29 mouse cellular contexts compared by ENCODE assay signal in the genomic region with DNA sequence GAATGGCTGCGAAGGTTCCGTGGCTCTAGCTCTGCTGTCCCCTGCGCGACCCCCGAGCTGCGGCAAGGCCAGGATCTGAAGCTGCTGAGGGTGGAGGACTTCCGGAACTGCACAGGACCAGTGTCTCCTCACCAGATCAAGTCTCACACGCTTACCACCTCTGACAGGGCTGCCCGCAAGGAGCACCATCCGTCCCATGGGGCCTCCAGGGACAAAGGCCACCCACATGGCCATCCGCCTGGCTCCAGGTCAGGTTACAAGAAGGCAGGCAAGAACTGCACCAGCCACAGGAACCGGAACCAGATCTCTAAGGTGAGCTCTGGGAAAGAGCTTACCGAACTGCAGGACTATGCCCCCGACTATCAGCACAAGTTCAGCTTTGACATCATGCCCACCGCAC.
DNase-seq lines count a peak whose midpoint lies in the region; ATAC-seq lines count a peak whose summit lies in the region.
"Had no signal": no experiment of that assay in that cellular context is flagged by ENCODE, and none has a peak within 500 bp of the region (broad histone marks: within the 10 kb centered on the region; RNA-seq: fewer than 3 reads in every experiment).

No protein-coding gene starts in this region.

- H3K4me1 ChIP-seq in heart, embryonic 12.5 days (replicated peaks): peaks cover 75% of the 10 kb centered on the region
- peaks cover 8% of the 10 kb centered on the region for H3K4me1 ChIP-seq in midbrain, embryonic 11.5 days (ENCODE audit: control insufficient read depth, insufficient read depth, low read length)
- H3K4me1 ChIP-seq in midbrain, embryonic 14.5 days (ENCODE audit: control insufficient read depth, insufficient read depth, low read length): peaks cover 26% of the 10 kb centered on the region; the same call in 1 of the 2 replicates
- peaks cover 75% of the 10 kb centered on the region for H3K4me1 ChIP-seq in embryonic facial prominence, embryonic 10.5 days

- H3K4me3 ChIP-seq in heart, embryonic 12.5 days: no peak overlapping the region
- H3K4me3 ChIP-seq in midbrain, embryonic 11.5 days (ENCODE audit: low read depth, low read length): no peak overlapping the region
- no peak overlapping the region for H3K4me3 ChIP-seq in midbrain, embryonic 14.5 days (replicated peaks; ENCODE audit: low read depth, low read length)
- no peak overlapping the region for H3K4me3 ChIP-seq in embryonic facial prominence, embryonic 10.5 days
- H3K4me3 ChIP-seq: embryonic facial prominence, embryonic 13.5 days; erythroblast, embryonic 14.5 days; gastrocnemius, adult 2 months; hindbrain, embryonic 12.5 days; left cerebral cortex, adult 2 months; limb, embryonic 12.5 days; liver, embryonic 13.5 days; midbrain, embryonic 13.5 days; neural tube, embryonic 12.5 days had no signal

- no peak for DNase-seq in heart, adult 8-10 months (ENCODE audit: low spot score)
- peak; percentile 68 for DNase-seq in midbrain, embryonic 11.5 days (ENCODE audit: low spot score, missing footprints)
- no peak for DNase-seq in midbrain, embryonic 14.5 days
- no peak for DNase-seq in embryonic facial prominence, embryonic 10.5 days (ENCODE audit: low spot score)
- peak; percentile 56 for DNase-seq in retina, postnatal 1 day
- no peak for DNase-seq in adrenal gland, adult 18-20 months (ENCODE audit: low spot score in 2 of 2)
- no peak for DNase-seq in spleen, postnatal 36 days (ENCODE audit: low spot score in 2 of 2)
- DNase-seq: adrenal gland, postnatal 36 days; B cell, adult 2 months; cerebellum, adult 11 months; cerebellum, postnatal 10 days; gastrocnemius, adult 2 months; heart, postnatal 10 days; kidney, adult 8-10 months; kidney, postnatal 36 days; liver, embryonic 13.5 days; lung, adult 2 months; lung, postnatal 14 days; thymus, postnatal 25 days had no signal

- no peak for ATAC-seq in heart, embryonic 12.5 days (ENCODE audit: insufficient number of reproducible peaks, low FRiP score)
- no peak for ATAC-seq in midbrain, embryonic 11.5 days (ENCODE audit: low FRiP score)
- ATAC-seq in midbrain, embryonic 14.5 days (ENCODE audit: low FRiP score, low TSS enrichment): no peak
- ATAC-seq: forebrain, embryonic 14.5 days; midbrain, embryonic 13.5 days had no signal

- H3K36me3 ChIP-seq in heart, embryonic 12.5 days: peaks cover 8% of the 10 kb centered on the region; the same call in 1 of the 2 replicates
- no peaks in the 10 kb centered on the region for H3K36me3 ChIP-seq in midbrain, embryonic 11.5 days (ENCODE audit: control insufficient read depth, insufficient read depth, low read length)
- H3K36me3 ChIP-seq in midbrain, embryonic 14.5 days (ENCODE audit: control insufficient read depth, insufficient read depth, low read length): peaks cover 12% of the 10 kb centered on the region; the same call in 1 of the 2 replicates
- H3K36me3 ChIP-seq in embryonic facial prominence, embryonic 10.5 days (replicated peaks): no peaks in the 10 kb centered on the region
- H3K36me3 ChIP-seq: embryonic facial prominence, embryonic 13.5 days; hindbrain, embryonic 12.5 days; limb, embryonic 12.5 days; liver, embryonic 13.5 days; midbrain, embryonic 13.5 days; neural tube, embryonic 12.5 days had no signal

- H3K4me2 ChIP-seq in heart, embryonic 12.5 days: no peak overlapping the region
- H3K4me2 ChIP-seq in midbrain, embryonic 11.5 days: no peak overlapping the region
- H3K4me2 ChIP-seq in midbrain, embryonic 14.5 days (ENCODE audit: low read length): no peak overlapping the region
- H3K4me2 ChIP-seq: embryonic facial prominence, embryonic 13.5 days; heart, embryonic 11.5 days; hindbrain, embryonic 12.5 days; limb, embryonic 12.5 days; liver, embryonic 13.5 days; midbrain, embryonic 13.5 days; neural tube, embryonic 12.5 days had no signal

- no peaks in the 10 kb centered on the region for H3K27me3 ChIP-seq in heart, embryonic 12.5 days (replicated peaks)
- H3K27me3 ChIP-seq in midbrain, embryonic 11.5 days (ENCODE audit: control insufficient read depth, insufficient read depth, low read length): no peaks in the 10 kb centered on the region
- no peaks in the 10 kb centered on the region for H3K27me3 ChIP-seq in midbrain, embryonic 14.5 days (ENCODE audit: control insufficient read depth, insufficient read depth, low read length)
- peaks cover 17% of the 10 kb centered on the region for H3K27me3 ChIP-seq in embryonic facial prominence, embryonic 10.5 days (replicated peaks; ENCODE audit: low read depth, poor library complexity, severe bottlenecking)
- H3K27me3 ChIP-seq: liver, embryonic 13.5 days; midbrain, embryonic 13.5 days; neural tube, embryonic 12.5 days had no signal

- H3K27ac ChIP-seq in heart, embryonic 12.5 days (ENCODE audit: poor library complexity, severe bottlenecking): no peak overlapping the region
- H3K27ac ChIP-seq in midbrain, embryonic 11.5 days (ENCODE audit: low read depth, low read length): no peak overlapping the region
- no peak overlapping the region for H3K27ac ChIP-seq in midbrain, embryonic 14.5 days (replicated peaks; ENCODE audit: low read depth, low read length)
- peak overlapping the region; percentile 49; the same call in 1 of the 2 replicates for H3K27ac ChIP-seq in embryonic facial prominence, embryonic 10.5 days (replicated peaks)
- H3K27ac ChIP-seq: embryonic facial prominence, embryonic 13.5 days; gastrocnemius, adult 2 months; left cerebral cortex, adult 2 months; limb, embryonic 12.5 days; liver, embryonic 13.5 days; midbrain, embryonic 13.5 days; neural tube, embryonic 12.5 days had no signal

- WGBS in heart, embryonic 12.5 days: 64% methylated on average over 15 of the region's 15 CpGs
- WGBS in midbrain, embryonic 11.5 days: 58% methylated on average over 15 of the region's 15 CpGs
- 71% methylated on average over 15 of the region's 15 CpGs for WGBS in midbrain, embryonic 14.5 days
- WGBS in embryonic facial prominence, embryonic 10.5 days: 56% methylated on average over 15 of the region's 15 CpGs

- H3K9ac ChIP-seq in heart, embryonic 12.5 days: peak overlapping the region; percentile 29; the same call in 1 of the 2 replicates
- no peak overlapping the region for H3K9ac ChIP-seq in midbrain, embryonic 11.5 days (ENCODE audit: low read length)
- no peak overlapping the region for H3K9ac ChIP-seq in midbrain, embryonic 14.5 days (replicated peaks; ENCODE audit: low read length)
- H3K9ac ChIP-seq: embryonic facial prominence, embryonic 13.5 days; hindbrain, embryonic 12.5 days; limb, embryonic 12.5 days; liver, embryonic 13.5 days; midbrain, embryonic 13.5 days; neural tube, embryonic 12.5 days had no signal

- H3K9me3 ChIP-seq in heart, embryonic 12.5 days (replicated peaks): no peaks in the 10 kb centered on the region
- H3K9me3 ChIP-seq in midbrain, embryonic 11.5 days (ENCODE audit: control insufficient read depth, low read length): no peaks in the 10 kb centered on the region
- no peaks in the 10 kb centered on the region for H3K9me3 ChIP-seq in midbrain, embryonic 14.5 days (ENCODE audit: control insufficient read depth, low read length)
- no peaks in the 10 kb centered on the region for H3K9me3 ChIP-seq in embryonic facial prominence, embryonic 10.5 days
- H3K9me3 ChIP-seq: embryonic facial prominence, embryonic 13.5 days; hindbrain, embryonic 12.5 days; limb, embryonic 12.5 days; liver, embryonic 13.5 days; midbrain, embryonic 13.5 days; neural tube, embryonic 12.5 days had no signal

Comparison
In these comparisons a context has a peak if more than half of its experiments do, and no peak if none do; other contexts are left out.
1. DNase-seq: peak in midbrain, embryonic 11.5 days (single experiment) and retina, postnatal 1 day (single experiment); none in heart, adult 8-10 months (single experiment), midbrain, embryonic 14.5 days (single experiment), embryonic facial prominence, embryonic 10.5 days (single experiment), adrenal gland, adult 18-20 months (0 of 2) and spleen, postnatal 36 days (0 of 2).